Mouse (Mus musculus): ENCODE results near the gene Bpgm. TPM values are rescaled to one million over a fixed set of nuclear protein-coding genes. Genes with fewer than 3 reads are reported as not detected.

The Bpgm gene
- total and polyA plus RNA-seq, 2 experiments, result 7.0 to 9.1 TPM

DNA sequence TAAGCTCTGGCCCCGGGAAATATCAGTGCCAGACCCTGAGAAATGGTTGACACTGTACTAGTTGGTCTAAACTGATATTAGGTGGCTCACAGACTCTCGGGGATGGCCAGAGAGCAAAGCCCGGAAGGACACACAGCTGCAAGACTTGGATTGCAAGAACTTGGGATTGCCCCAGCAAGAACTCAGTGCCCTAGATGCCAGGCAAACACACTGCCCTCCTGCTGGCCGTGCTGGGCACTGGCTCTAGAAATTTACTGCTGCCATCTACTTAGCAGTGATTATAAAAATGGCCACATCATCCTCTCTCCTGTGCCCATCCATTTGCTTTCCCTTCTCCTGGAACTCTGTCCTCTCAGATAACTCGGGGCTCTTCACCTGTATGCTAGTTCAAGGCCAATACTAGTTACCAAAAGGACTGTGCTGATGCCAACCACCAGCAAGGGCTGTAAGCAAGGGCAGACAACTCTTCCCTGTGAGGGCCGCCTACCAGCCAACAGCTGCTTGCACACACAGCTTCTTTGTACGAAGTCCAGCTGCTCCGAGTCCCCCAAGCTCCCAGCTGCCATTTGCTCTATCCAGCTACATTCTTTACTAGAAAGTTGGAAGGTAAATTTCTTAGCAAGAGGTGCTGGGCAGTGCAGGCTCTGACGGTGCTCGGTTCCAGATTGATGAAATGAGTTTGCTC, 39.2 kb downstream of the Bpgm start:
- TF ChIP-seq CTCF (IDR thresholded peaks at IDR 0.05; ENCODE audit: low read depth, low read length) (peak; percentile 60), POLR2A (IDR thresholded peaks at IDR 0.05; ENCODE audit: extremely low read depth, insufficient read depth, low read length) (no peak)
- Histone ChIP-seq H3K4me3 (ENCODE audit: insufficient read depth, low read depth, low read length) (no peak overlapping the region), H3K79me2 (ENCODE audit: control insufficient read depth, insufficient read depth, low read length) (no peaks in the 10 kb centered on the region), H3K36me3 (ENCODE audit: control insufficient read depth, insufficient read depth, low read length) (no peaks in the 10 kb centered on the region), H3K27ac (replicated peaks; ENCODE audit: insufficient read depth, low read depth, low read length) (no peak overlapping the region), H3K4me1 (ENCODE audit: control insufficient read depth, insufficient read depth, low read length) (no peaks in the 10 kb centered on the region), H3K27me3 (ENCODE audit: control insufficient read depth, insufficient read depth, low read length) (no peaks in the 10 kb centered on the region), H3K9ac (ENCODE audit: low read depth, low read length) (no peak overlapping the region)
- WGBS, result 40% methylated on average over 10 of the region's 10 CpGs
- peak; percentile 63 for DNase-seq (ENCODE audit: extremely low read depth, low read depth, low spot score)

GRCm38 (mm10) chr6:34515783-34516099, 39.7 kb downstream of the Bpgm start:
- Histone ChIP-seq H3K27me3 (ENCODE audit: control insufficient read depth, insufficient read depth, low read length) (no peaks in the 10 kb centered on the region), H3K79me2 (ENCODE audit: control insufficient read depth, insufficient read depth, low read length) (no peaks in the 10 kb centered on the region), H3K27ac (replicated peaks; ENCODE audit: insufficient read depth, low read depth, low read length) (no peak overlapping the region), H3K9ac (ENCODE audit: low read depth, low read length) (no peak overlapping the region), H3K4me3 (ENCODE audit: insufficient read depth, low read depth, low read length) (no peak overlapping the region), H3K4me1 (ENCODE audit: control insufficient read depth, insufficient read depth, low read length) (no peaks in the 10 kb centered on the region), H3K36me3 (ENCODE audit: control insufficient read depth, insufficient read depth, low read length) (no peaks in the 10 kb centered on the region)
- no peak for DNase-seq (ENCODE audit: extremely low read depth, low read depth, low spot score)
- TF ChIP-seq POLR2A (IDR thresholded peaks at IDR 0.05; ENCODE audit: extremely low read depth, insufficient read depth, low read length), result no peak
- TF ChIP-seq CTCF (IDR thresholded peaks at IDR 0.05; ENCODE audit: low read depth, low read length), result no peak
- WGBS, result 75% methylated on average over 1 of the region's 1 CpGs

DNA sequence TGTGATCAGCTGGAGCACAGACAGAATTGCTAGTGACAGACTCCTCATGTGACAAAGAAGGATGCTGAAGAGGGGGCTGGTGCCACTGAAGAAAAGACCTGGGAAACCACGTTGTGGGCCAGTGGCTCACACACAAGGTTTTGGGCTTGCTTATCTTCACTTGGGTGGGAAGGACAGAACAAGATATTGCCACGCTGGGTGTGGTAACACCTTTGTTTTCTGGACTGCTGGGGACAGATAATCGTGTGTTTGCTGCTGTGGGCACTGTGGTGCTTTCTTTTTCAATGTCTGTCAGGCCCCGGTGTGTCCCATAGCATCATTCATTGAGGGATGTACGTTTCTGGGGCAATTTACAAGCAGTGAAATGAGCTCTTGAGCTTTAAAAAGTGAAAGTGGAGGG, 41.7 kb downstream of the Bpgm start:
- H3K79me2 ChIP-seq (ENCODE audit: control insufficient read depth, insufficient read depth, low read length), result no peaks in the 10 kb centered on the region
- no peak overlapping the region for H3K9ac ChIP-seq (ENCODE audit: low read depth, low read length)
- H3K4me3 ChIP-seq (ENCODE audit: insufficient read depth, low read depth, low read length), result no peak overlapping the region
- no peaks in the 10 kb centered on the region for H3K4me1 ChIP-seq (ENCODE audit: control insufficient read depth, insufficient read depth, low read length)
- H3K27ac ChIP-seq (replicated peaks; ENCODE audit: insufficient read depth, low read depth, low read length), result no peak overlapping the region
- H3K36me3 ChIP-seq (ENCODE audit: control insufficient read depth, insufficient read depth, low read length), result no peaks in the 10 kb centered on the region
- 85% methylated on average over 5 of the region's 5 CpGs for WGBS
- DNase-seq (ENCODE audit: extremely low read depth, low read depth, low spot score), result no peak
- H3K27me3 ChIP-seq (ENCODE audit: control insufficient read depth, insufficient read depth, low read length), result no peaks in the 10 kb centered on the region
- TF ChIP-seq CTCF (IDR thresholded peaks at IDR 0.05; ENCODE audit: low read depth, low read length) (no peak), POLR2A (IDR thresholded peaks at IDR 0.05; ENCODE audit: extremely low read depth, insufficient read depth, low read length) (no peak)

- Histone ChIP-seq H3K36me3 (ENCODE audit: control insufficient read depth, insufficient read depth, low read length) (no peaks in the 10 kb centered on the region), H3K9ac (ENCODE audit: low read depth, low read length) (no peak overlapping the region), H3K27ac (replicated peaks; ENCODE audit: insufficient read depth, low read depth, low read length) (no peak overlapping the region), H3K79me2 (ENCODE audit: control insufficient read depth, insufficient read depth, low read length) (no peaks in the 10 kb centered on the region), H3K4me1 (ENCODE audit: control insufficient read depth, insufficient read depth, low read length) (no peaks in the 10 kb centered on the region), H3K4me3 (ENCODE audit: insufficient read depth, low read depth, low read length) (no peak overlapping the region), H3K27me3 (ENCODE audit: control insufficient read depth, insufficient read depth, low read length) (no peaks in the 10 kb centered on the region)
- WGBS, result 84% methylated on average over 1 of the region's 1 CpGs
- TF ChIP-seq POLR2A (IDR thresholded peaks at IDR 0.05; ENCODE audit: extremely low read depth, insufficient read depth, low read length) (no peak), CTCF (IDR thresholded peaks at IDR 0.05; ENCODE audit: low read depth, low read length) (no peak)
- DNase-seq (ENCODE audit: extremely low read depth, low read depth, low spot score), result no peak
These were observed 43.1 kb downstream of the Bpgm start for GRCm38 (mm10) chr6:34519087-34519486.

DNA sequence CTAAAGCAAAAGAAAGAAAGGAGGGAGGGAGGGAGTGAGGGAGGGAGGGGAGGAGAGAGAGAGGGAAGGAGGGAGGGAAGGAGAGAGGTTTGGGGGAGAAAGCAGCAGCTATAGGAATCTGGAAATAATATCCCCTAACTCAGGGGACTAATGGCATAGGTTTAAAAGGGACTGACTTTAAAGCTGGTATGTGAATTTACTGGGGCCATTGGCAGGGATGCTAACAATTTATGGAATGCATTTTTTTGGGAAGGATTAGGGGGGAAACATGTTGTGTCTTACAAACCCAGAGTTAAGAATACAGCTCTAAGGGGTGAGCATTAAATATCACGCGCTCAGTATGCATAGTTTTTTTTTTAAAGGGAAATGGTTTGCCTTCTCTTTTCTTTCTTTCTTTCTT, 44.5 kb downstream of the Bpgm start:
- H3K36me3 ChIP-seq (ENCODE audit: control insufficient read depth, insufficient read depth, low read length), result no peaks in the 10 kb centered on the region
- H3K4me1 ChIP-seq (ENCODE audit: control insufficient read depth, insufficient read depth, low read length), result no peaks in the 10 kb centered on the region
- no peak overlapping the region for H3K4me3 ChIP-seq (ENCODE audit: insufficient read depth, low read depth, low read length)
- H3K27me3 ChIP-seq (ENCODE audit: control insufficient read depth, insufficient read depth, low read length), result no peaks in the 10 kb centered on the region
- no peak for DNase-seq (ENCODE audit: extremely low read depth, low read depth, low spot score)
- 96% methylated on average over 2 of the region's 2 CpGs for WGBS
- H3K9ac ChIP-seq (ENCODE audit: low read depth, low read length), result no peak overlapping the region
- no peak overlapping the region for H3K27ac ChIP-seq (replicated peaks; ENCODE audit: insufficient read depth, low read depth, low read length)
- H3K79me2 ChIP-seq (ENCODE audit: control insufficient read depth, insufficient read depth, low read length), result no peaks in the 10 kb centered on the region
- TF ChIP-seq CTCF (IDR thresholded peaks at IDR 0.05; ENCODE audit: low read depth, low read length) (no peak), POLR2A (IDR thresholded peaks at IDR 0.05; ENCODE audit: extremely low read depth, insufficient read depth, low read length) (no peak)

DNA sequence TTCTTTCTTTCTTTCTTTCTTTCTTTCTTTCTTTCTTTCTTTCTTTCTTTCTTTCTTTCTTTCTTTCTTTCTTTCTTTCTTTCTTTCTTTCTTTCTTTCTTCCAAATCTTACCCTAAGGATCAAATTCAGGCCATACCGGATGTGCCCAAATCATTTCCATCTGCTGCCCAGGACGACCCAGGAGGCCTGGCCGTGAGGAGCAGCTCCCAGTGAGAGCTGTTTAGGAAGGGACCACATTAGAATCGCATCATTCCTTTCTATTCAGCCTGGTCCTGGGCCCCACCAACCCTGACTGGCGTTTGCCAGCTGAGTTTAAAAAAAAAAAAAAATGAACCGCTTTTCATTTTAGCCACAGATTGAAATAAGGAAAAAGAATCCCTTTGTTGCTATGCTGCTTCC, 44.9 kb downstream of the Bpgm start:
- no peaks in the 10 kb centered on the region for H3K36me3 ChIP-seq (ENCODE audit: control insufficient read depth, insufficient read depth, low read length)
- WGBS, result 86% methylated on average over 6 of the region's 6 CpGs
- DNase-seq (ENCODE audit: extremely low read depth, low read depth, low spot score), result no peak
- no peaks in the 10 kb centered on the region for H3K27me3 ChIP-seq (ENCODE audit: control insufficient read depth, insufficient read depth, low read length)
- no peak for TF ChIP-seq POLR2A (IDR thresholded peaks at IDR 0.05; ENCODE audit: extremely low read depth, insufficient read depth, low read length)
- TF ChIP-seq CTCF (IDR thresholded peaks at IDR 0.05; ENCODE audit: low read depth, low read length), result no peak
- H3K27ac ChIP-seq (replicated peaks; ENCODE audit: insufficient read depth, low read depth, low read length), result no peak overlapping the region
- no peaks in the 10 kb centered on the region for H3K79me2 ChIP-seq (ENCODE audit: control insufficient read depth, insufficient read depth, low read length)
- H3K9ac ChIP-seq (ENCODE audit: low read depth, low read length), result no peak overlapping the region
- no peak overlapping the region for H3K4me3 ChIP-seq (ENCODE audit: insufficient read depth, low read depth, low read length)
- no peaks in the 10 kb centered on the region for H3K4me1 ChIP-seq (ENCODE audit: control insufficient read depth, insufficient read depth, low read length)

All from liver, adult 2 months (tissue).